Mouse (Mus musculus) thymus, postnatal 4 days (tissue): ENCODE measurements around the gene Dhx35.

ENCODE experiments used
- DNase-seq: peaks from one replicate; pipeline ENCODE4 v3.0.0; 2021

Dhx35 gene

DNA sequence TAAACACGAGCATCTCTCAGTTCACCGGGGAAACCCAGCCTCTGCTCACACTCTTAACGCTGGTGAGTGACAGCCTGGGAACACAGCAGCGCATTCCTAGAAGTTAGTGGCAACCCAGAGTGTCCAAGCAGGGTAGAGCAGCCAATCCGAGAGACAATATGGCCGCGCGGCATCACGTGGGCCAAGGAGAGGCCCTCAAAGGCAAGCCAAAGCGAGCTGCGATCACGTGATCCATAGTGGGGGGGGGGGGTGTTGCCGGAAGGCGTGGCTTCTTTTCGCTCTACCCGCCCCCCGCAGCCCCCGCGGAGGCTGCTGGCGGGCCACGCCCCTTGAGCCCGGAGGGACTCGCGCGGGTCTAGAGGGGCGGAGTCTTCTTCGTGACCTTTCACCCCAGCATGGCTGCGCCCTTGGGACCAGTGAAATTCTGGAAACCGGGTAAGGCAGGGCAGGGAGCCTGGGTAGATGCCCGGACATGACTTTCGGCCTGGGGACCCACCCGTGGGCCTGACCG, at the start of gene Dhx35:
Gene Dhx35, plus strand, starts transcription at position 314 of the 511 bp plus-strand sequence.
- peak; percentile 96 for DNase-seq

DNA sequence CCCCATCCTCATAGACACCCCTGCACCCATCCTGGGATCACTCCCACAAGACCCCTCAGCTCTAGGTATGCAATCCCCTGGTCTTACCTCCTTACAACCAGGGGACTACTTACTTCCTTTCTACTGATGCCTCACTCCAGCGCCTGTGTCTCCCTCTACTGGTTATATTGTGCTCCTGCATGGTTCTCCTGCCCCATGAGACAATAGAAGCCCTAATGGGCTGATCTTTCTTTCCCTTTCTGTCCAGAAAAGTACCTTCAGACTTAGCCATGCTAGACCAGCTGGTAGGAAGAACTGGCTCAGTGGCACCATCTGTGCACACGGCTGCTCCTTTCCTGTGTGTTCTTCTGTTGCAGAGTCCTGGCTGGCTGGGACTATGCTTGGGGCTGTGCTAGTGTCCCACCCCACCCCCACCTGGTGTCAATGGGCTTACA, 49.5 kb upstream of the Dhx35 start:
- DNase-seq, result peak; percentile 68

DNA sequence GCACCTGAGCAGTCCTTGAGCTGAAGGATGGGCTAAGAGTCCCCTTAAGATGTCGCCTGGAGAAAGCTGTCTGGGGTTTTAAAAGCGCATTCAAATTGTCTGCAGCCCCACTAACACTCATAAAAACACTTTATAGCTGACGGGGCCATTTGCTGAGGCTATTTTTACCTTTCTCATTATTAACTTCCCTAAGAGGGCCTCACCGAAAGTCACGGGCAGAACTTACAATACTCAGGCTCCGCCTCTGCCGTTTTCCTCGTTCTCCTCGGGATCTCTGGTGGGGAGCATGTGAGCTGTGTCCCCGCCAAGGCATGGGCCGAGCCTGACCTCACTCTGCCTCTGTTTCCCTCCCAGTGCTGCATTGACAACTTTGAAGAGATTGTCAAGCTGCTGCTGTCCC, 48.4 kb upstream of the Dhx35 start:
- no peak for DNase-seq

DNA sequence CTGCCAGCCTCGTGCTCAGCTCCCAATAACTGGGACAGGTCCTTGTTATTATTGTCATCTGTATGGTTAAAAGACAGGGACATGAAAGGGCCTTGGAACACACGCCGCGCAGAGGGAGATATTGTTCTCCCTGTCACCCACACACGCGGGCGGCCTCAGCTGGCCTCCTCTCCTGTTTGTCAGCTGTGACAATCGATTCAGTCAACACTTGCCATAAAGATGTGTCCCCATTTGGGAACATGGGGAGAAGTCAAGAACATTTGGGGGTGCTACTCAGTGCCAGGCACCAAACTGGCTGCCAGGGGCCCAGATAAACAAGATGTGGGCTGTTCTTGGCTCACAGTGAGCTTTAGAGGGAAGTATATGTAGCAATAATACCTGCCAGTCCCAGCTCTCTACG, 45.2 kb upstream of the Dhx35 start:
- DNase-seq, result no peak

DNA sequence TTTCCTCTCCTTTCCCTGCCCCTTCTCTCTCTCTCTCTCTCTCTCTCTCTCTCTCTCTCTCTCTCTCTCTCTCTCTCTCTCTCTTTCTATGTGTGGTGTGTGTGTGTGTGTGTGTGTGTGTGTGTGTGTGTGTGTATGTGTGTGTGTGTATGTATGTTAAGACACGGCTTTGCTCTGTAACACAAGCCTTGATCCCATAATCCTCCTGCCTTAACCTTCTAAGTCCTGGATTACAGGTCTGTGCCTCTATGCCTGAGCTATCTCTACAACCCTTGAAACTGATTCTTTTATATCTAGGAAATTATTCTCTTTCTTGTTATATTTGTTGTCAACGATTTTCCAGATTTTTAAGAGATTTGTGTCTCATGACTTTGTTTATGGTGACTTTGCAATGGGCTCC, 34.4 kb upstream of the Dhx35 start:
- DNase-seq, result no peak

DNA sequence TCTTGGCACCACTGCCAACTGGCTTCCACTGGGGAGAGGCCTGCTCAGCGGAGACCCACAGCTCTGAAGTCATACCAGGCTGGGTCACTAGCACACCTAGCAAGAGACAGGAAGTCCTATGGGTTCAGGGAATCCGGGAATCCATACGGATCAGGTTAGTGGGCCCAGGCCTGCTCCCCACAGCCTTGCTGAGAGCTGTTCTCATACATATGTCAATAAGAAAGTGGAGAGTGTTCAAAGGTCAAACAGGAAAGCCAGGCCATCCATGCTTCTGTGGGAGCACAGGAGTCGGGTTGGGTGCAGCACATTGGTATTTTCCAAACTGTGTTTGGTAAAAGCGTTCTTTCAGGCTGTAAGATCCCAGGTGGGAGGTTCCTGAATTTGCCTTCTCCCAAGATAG, 32.3 kb upstream of the Dhx35 start:
- no peak for DNase-seq

DNA sequence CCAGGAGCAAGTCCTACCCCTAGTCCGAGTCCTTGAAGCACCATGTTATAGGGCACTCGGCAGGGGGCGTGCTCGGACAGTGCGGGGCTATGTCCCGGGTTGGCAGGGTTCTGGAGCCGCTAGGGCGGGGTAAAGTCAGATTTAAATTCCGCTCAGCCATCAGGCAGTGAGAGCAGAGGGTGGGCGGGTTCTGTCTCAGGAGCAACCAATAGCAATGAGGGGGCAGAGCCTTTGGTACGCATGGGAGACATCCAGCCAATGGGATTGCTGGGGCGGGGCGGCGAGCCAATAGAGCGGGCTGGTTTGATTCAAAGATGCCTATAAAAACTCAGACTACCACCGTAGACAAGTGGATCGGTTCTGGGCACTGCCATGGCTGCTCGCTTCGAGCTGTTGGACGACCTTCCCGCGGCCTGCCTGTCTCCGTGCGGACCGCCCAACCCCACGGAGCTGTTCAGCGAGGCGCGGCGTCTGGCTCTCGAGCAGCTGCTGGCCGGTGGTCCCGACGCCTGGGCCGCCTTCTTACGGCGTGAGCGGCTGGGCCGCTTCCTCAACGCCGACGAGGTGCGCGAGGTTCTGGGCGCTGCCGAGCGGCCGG, 26.8 kb upstream of the Dhx35 start, which contains the start of gene Fam83d:
Gene Fam83d, plus strand, starts transcription at position 352 of the 598 bp plus-strand sequence.
- peak; percentile 96 for DNase-seq

DNA sequence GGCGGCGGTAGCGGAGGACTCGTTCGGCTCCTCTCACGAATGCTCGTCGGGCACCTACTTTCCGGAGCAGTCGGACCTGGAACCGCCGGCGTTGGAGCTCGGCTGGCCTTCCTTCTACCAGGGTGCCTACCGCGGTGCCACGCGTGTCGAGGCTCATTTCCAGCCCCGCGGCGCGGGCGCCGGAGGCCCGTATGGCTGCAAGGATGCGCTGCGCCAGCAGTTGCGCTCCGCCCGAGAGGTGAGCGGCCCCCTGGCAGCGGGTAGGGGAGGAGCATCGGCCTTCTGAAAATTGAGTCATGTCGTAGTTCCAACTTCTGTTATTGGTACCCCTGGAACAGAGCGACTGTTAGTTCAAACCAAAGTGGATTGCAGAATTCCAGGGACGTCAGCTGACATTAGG, 26.3 kb upstream of the Dhx35 start:
- DNase-seq, result peak; percentile 82

DNA sequence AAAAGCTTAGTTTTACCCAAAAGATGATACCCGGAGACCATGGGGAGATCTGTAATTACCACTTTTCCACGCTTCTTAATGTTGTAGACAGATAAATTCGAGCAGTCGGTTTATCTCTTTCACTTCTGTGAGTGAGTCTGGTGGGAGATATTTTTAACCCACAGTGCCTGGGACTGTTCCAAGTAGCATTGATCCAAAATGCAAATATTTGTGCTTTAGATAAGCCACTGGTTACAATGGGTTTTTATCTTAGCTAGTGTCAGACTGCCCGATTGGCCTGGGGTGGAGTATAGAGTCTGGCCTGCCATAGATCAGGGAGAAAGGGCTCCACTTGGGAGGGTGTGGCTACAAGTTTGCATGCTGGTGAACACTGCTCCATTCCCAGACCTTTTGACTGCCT, 25.8 kb upstream of the Dhx35 start:
- DNase-seq, result no peak

DNA sequence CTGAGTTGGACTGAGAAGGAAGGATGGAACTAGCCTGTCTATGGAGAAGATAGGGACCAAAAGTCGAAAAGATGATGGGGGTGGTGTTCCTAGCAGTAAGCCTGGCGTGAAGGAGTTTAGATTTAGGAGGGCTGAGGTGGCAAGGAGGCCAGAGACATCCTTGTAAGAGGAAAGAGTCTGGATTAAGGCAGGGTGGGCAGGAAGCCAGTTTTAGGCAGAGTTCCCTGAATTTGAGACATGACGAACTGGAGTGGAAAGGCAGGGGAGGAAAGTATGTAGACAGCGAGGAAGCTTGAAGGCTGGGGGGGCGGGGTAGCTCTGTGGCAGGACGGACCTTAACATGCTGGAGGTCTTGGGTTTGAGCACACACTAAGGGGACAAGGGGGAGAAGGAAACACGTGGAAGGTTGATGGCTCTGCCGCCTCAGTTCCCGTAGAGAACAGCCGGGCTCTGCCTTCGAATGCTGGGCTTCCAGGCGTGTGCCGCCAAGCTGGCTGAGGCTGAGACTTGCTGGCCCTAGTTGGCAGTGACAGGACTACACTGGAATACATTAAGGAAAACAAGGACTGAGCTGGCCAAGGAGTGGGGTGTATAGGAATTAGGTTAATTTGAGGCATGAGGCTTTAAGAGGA, 24.4 kb upstream of the Dhx35 start:
- no peak for DNase-seq

DNA sequence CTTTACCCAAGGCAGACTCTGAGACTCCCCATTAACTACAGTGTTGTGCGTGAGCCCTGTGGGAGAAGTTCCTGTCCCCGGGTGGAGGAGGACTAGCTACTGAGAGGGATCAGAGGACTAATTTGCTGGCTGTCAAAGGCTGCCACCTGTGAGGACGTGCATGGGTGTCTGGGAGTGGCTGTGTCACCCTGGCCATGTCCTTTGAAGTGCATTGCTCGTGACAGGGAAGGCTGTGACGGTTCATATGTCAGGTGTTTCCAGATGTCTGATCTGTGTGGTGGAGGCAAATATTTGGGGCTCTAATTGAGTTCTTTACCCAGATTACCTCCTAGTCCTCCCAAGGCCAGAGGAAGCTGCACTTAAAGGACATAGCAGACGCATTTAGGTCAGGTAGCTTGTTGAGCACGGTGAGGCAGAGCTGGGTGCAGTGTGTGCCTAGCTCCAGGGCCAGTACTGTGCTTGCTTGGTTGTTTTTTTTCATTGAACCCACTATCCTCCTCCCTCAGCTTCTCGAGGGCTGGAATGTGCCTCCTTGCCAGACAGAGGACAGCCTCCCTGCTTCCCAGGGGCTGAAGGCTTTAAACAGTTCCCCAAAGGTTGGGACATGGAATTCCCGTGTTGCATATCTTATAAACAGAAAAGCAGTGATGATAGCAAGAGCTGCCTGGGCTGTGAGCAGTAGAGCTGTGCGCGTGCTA, 23.4 kb upstream of the Dhx35 start:
- DNase-seq, result peak; percentile 40

DNA sequence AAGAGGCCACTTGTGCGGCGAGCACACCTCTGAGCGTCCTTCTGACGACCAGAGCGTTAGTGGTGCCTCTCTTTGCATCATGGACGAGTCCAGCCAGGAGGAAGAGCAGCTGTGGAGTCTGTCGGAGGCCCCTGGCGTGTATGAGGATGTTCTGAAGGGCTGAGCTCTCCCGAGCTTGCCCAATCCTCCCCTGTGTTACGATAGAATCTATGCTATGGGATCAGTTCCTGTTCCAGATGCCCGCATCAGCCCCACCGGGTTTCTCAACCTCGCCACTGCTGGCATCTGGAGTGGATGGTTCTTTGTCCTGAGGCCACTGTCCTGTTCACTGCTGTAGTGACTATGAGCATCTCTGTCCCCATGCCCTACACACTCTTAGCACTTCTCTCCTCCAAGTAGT, 21.8 kb upstream of the Dhx35 start:
- no peak for DNase-seq

DNA sequence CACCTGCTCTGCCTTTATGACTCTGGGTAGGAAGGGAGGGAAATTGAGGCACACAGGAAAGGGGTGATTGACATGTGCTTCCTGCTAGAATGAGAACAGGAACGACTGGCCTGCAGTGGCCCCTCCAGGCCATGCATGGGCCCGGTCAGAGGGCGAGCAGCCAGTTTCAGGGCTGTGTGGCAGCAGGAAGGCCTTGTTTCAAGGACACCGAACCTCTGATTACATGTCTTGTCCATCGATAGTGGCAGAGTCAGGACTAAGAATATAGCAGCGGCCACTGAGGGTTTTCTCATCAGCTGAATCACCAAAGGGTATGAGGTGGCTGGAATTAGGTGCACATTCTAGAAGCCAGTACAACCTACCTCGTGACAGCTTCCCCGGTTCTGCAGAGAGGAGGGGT, 19.7 kb upstream of the Dhx35 start:
- no peak for DNase-seq

DNA sequence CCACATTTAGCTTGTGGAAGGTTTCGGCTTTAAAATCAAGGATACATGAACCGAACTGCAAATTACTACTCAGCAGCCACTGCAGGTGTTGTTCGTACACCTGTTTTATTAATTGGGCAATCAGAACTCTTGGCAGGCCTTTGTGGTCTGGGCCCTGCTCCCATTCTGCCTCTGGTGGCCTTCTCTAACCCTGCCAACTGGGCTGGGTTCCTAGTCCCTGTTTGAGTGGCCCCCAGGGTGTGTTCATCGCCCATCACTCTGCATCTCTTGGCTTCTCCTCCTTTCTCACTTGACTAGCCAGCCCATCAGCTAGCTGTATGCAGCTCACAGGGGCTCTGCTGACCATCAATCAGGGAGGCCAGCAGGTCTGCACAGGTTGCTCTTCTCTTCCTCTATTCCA, 17.9 kb upstream of the Dhx35 start:
- DNase-seq, result no peak

DNA sequence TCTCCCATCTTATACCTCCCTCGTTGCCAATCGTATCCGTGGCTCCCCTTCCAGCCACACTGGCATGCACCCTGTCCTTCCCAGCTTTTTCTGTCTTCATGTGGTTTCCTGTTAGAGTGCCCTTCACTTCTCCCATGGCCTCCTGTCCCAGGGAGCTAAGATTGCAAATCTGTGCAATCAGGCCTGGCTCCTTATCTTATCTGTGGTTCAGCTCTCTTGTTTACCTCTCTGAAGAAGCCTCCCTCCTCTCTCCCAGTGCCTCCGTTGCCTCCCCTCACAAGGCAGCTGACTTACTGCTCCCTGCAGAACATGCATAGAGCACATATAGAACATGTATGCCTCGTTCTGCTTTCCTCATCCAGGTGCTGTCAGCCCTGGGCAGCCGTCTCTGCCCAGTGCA, 17.1 kb upstream of the Dhx35 start:
- no peak for DNase-seq

DNA sequence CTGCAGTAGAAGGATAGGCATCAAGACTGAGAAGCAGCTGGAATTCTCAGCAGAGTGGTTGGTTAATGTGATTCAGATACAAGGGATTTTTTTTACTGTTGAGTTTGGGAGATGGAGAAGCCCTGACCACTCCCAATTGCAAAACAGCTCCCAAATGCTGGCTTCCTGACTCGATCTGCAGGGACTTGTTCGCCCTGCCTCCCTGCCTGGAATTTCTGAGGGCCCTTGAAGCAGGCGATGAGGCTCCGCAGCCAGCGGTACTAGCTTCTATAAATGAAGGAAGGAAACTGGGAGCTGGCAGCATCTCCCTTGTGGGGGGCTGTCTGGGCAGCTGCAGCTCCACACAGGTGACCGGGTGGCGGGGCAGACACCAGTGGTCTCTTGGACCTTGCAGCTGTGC, 16.3 kb upstream of the Dhx35 start:
- no peak for DNase-seq

DNA sequence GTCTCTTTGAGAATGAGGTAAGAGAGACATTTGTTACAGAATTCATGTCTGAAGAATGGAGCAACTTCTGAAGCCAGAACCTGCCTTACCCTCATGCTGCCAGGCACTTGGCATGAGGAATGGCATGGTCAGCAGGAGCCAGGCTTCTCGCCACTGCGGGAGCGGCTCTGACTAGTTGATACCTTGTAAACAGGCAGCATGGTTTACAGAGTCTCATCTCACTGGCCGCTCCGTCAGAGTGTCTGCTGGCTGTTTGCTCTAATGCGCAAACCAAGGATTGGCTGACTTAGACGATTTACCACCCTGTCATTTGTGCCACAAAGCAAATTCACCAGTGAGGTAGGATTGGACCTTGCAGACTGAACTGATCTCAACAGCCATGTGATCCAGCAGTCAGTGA, 13.5 kb upstream of the Dhx35 start:
- no peak for DNase-seq

DNA sequence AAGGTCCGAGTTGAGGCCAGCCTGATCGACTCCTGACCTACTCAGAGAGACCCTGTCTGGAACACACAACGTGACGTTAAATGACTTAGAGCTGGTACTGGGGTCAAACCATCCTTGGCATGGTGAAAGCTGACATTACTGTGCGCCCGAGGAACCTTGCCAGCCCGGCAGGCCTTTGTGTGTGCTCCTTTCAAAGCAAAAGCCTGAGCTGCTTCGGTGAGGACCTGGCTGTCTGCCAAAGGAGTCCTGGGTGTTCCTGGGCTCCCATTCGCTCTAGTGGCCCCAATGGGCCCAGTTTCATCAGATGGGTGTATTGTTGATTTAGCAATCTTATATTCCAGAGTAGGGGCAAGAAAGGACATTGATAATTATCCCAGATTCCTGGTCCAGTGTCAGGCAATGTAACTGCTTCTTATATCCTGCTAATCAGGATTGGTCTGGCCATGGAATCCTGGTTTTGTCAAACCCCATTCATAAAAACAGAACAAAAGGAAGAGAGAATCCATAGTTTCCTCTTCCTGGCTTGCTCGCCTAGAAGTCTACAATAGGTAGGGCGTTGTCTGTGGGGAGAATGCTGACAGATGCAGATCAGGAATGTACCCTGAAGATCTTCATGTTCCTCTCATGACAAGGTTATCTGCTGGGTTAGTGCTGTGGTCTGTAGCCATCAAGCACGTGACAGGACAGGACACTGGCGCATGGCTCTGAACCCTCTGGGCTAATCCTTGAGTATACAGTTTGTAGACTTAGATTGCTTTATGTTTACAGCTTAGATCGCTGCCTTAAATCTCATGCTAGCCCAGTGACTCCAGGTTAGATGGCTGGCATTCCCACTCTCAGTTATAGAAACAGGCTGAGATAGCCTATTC, 7.4 kb upstream of the Dhx35 start:
- DNase-seq, result no peak

DNA sequence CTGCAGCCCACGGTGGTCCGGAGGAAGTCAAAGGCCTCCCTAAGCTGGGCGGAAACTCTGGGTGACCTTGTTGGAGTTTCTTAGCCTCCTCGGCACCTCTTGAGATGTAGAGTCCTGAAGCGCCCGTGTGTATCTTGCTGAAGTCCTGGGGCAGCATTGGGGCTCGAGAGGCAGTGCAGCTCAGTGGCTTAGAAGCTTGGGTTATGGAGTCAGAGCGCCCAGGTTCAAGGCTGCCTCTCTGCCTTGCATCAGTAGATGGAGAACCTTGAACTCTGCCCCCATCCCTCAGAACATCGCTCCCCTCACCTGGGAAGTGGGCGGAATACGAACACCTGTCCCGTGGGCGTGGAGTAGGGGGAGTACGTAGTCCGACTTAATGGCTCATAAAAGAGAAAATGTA, 436 bp downstream of the Dhx35 start:
- no peak for DNase-seq

DNA sequence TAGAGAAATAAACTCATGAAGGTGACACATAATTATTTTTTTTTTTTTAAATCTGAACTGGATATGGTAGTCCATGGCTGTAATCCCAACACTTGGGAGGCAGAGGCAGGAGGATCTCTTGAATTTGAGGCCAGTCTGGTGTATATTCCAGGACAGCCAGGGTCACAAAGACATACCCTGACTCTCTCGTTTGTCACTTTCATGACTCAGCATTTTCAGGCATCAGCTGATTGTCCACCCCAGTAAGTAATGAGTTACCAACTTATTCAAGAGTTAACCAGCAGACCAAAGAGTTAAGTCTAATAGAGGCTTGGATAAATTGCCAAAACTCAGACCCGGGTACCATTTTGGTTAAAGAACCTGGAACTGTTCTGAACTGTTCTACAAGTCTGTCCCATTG, 1.3 kb downstream of the Dhx35 start:
- DNase-seq, result no peak

DNA sequence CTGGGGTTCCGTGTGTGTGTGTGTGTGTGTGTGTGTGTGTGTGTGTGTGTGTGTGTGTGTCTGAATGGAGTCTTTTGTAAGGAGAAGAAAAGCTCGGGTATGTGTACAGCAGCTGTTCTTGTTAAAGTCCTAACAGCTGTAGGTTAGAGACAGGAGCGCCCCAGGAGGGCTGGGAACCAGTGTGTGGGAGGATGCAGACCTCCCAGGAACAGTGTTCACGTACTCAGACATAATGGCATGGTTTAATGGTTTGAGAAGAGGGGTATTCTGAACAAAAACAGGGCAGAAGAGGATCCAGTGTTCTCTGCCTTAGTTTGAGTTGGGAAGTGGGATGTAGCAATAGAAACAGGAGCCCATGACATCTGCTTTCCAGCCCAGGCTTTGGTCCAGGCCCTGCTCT, 4.7 kb downstream of the Dhx35 start:
- no peak for DNase-seq

DNA sequence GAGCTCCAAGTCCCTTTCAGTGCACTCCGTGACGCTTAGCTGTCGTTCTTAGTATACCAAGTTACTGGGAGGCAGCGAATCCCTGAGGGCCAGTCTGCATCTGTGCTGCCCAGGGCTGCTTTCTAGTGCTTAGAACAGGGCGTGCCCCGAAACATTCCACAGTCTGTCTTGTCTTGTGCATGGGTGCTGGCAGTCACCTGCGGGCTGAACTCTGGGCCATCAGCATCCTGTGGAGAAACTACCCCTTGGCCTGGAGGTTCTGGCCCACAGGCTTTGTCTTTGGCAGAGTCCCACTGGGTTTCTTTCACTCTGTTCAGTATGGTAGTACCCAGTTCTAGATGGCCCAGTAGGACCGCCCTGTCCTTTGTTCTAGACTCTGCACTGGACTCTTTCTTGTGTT, 6.2 kb downstream of the Dhx35 start:
- no peak for DNase-seq

DNA sequence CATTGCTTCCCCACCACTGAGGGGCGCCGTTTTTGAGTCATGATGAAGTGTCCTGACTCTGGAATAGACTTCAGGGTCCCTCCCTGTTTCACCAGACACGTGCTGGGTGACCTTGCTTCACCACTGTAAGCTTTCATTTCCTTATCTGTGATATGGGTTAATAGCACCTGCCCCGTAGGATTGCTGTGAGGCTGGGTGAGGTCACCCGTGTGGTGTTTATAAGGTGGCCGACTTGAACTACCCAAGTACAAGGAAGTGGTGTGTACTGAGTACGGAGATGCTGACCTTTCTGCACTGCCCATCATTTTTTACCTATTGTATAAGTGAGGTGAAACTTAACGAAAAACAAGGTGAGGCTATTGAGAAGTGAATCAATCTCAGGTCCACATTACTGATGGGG, 9.0 kb downstream of the Dhx35 start:
- DNase-seq, result no peak
